Mouse (Mus musculus) bone marrow, adult 2 months (tissue): ENCODE measurements around the gene Olfr329-ps.

Experiments
- CTCF ChIP-seq: fragments of 200-500 bp; IDR thresholded peaks from 2 replicates; pipeline ENCODE4 v1.5.1; 2011; ENCODE audit warnings: low read length, control low read depth; ENCODE audit not compliant: control insufficient read depth, insufficient read depth
- POLR2A ChIP-seq: fragments of 200-500 bp; IDR thresholded peaks from 2 replicates; pipeline ENCODE4 v1.6.1; 2011; ENCODE audit warnings: low read depth, mild to moderate bottlenecking, control low read depth, low read length, borderline replicate concordance; ENCODE audit not compliant: control insufficient read depth

GRCm38 (mm10) chr11:58492455-58492854 is 53.8 kb downstream of the Olfr329-ps start, which contains the start of gene Olfr332:
- no peak for TF ChIP-seq POLR2A
- no peak for TF ChIP-seq CTCF
